Mouse (Mus musculus): Measurements from ENCODE around the gene Coq5.

GRCm38 (mm10) chr5:115273549-115274135 is 5.8 kb upstream of the Coq5 start:
- TF ChIP-seq CTCF (IDR thresholded peaks at IDR 0.05 in 2 of 3, conservative IDR thresholded peaks at IDR 0.05 in 1 of 3; ENCODE audit: control insufficient read depth in 1 of 3, insufficient read depth in 1 of 3, low read depth in 2 of 3, low read length in 3 of 3, poor library complexity in 1 of 3, severe bottlenecking in 1 of 3) = no peak
- TF ChIP-seq KAT2A (conservative IDR thresholded peaks at IDR 0.05; ENCODE audit: low read depth, low read length) = no peak
- no peak for TF ChIP-seq TCF12 (IDR thresholded peaks at IDR 0.05; ENCODE audit: low read depth, low read length)
- no peak for TF ChIP-seq ZKSCAN1 (IDR thresholded peaks at IDR 0.05; ENCODE audit: low read depth, low read length)
- TF ChIP-seq POLR2A (IDR thresholded peaks at IDR 0.05; ENCODE audit: control insufficient read depth in 1 of 2, insufficient read depth in 1 of 2, low read depth in 1 of 2, low read length in 2 of 2, poor library complexity in 1 of 2) = no peak

All from MEL (cell line).